Mouse (Mus musculus) heart, embryonic 13.5 days (tissue): ENCODE results near the gene Ccdc12. TPM values are rescaled to one million over a fixed set of nuclear protein-coding genes. Genes with fewer than 3 reads are reported as not detected.

ENCODE experiments used
- ATAC-seq: fragments of 200-750 bp; cut with Nextera tagmentation; 2 replicates; pipeline ENCODE4 v1.8.0; 2017; ENCODE audit warnings: moderate TSS enrichment; ENCODE audit not compliant: insufficient number of reproducible peaks, low FRiP score, low TSS enrichment; ENCODE audit errors: extremely low read depth
- H3K27ac ChIP-seq: fragments of 300-500 bp; sonication (generic); replicated peaks from 2 replicates; pipeline ENCODE4 v1.5.1; 2015; ENCODE audit warnings: moderate library complexity, mild to moderate bottlenecking, inconsistent platforms
- H3K27me3 ChIP-seq: fragments of 300-500 bp; sonication (generic); replicated peaks from 2 replicates; pipeline ENCODE4 v1.6.1; 2015; ENCODE audit warnings: mild to moderate bottlenecking, inconsistent platforms
- H3K36me3 ChIP-seq: fragments of 300-500 bp; sonication (generic); 2 replicates; pipeline ENCODE4 v1.6.1; 2015; ENCODE audit warnings: mild to moderate bottlenecking, inconsistent platforms
- H3K4me1 ChIP-seq: fragments of 300-500 bp; sonication (generic); 2 replicates; pipeline ENCODE4 v1.6.1; 2015; ENCODE audit warnings: inconsistent platforms
- H3K4me2 ChIP-seq: fragments of 300-500 bp; sonication (generic); 2 replicates; pipeline ENCODE4 v1.6.1; 2015; ENCODE audit warnings: inconsistent platforms, mild to moderate bottlenecking, moderate library complexity
- H3K4me3 ChIP-seq: fragments of 300-500 bp; sonication (generic); 2 replicates; pipeline ENCODE4 v1.5.1; 2015; ENCODE audit warnings: moderate library complexity, mild to moderate bottlenecking, inconsistent platforms
- H3K9ac ChIP-seq: fragments of 300-500 bp; sonication (generic); 2 replicates; pipeline ENCODE4 v1.6.1; 2015; ENCODE audit warnings: inconsistent platforms, mild to moderate bottlenecking, moderate library complexity
- H3K9me3 ChIP-seq: fragments of 300-500 bp; sonication (generic); 2 replicates; pipeline ENCODE4 v1.6.1; 2016; ENCODE audit warnings: inconsistent platforms
- WGBS: fragments of 180-500 bp; shearing (Covaris S2); methylation state at CpG from one replicate; pipeline ENCODE4 v1.1.7; 2015; ENCODE audit warnings: mixed read lengths; 5-methylcytosine and 5-hydroxymethylcytosine counted together
- polyA plus RNA-seq: library from polyadenylated mRNA; unstranded; fragments of >200 nt; fragmentation: Nextera tagmentation; extraction: Ambion mirVana; gene quantifications from 2 replicates; pipeline ENCODE4 v1.2.1, GENCODE M21; 2015

Ccdc12 gene
- polyA plus RNA-seq, 1 experiment from 2014 or later: 119 TPM

DNA sequence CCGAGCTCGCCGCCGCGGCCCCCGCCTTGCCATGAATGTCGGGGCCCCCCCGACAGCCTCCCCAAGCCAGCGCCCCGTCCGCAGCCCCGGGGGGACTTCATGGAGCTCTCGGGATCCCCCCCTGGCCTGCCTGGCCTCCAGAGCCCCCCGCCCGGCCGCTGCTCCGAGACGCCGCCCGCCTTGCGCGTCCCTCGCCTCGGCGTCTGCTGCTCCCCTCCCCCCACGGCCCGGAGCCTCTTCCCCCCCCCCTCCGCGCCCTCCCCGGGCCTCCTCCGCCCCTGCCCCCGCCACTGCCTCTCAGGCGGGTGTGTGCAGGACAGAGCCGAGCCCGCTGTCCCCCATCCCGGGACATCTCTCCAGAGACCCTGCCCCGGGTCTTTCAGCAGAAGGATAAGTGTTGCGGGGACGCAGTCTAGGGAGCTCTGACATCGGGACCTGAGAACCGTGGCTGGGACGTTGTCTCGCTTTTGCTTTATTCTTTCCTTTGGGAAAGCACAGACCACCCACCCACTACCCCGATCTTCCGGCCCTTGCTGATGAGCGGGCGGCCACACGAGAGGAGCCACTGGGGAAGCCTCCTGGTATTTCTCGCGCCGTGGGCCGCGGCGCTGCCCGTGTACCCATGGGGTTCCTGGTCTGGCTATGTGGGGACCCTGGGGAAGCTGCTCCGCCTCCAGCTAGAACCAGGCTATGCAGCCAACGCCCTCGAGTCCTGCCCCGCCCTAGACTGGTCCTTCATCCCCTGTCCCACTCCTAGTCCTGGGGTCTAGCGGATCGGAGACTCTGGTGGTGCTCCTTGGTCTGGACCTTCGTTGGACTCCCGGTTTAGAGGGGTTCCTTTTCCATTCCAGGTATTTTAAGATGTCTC is 87.4 kb downstream of the Ccdc12 start:
- peak overlapping the region; percentile 90 for H3K27ac ChIP-seq
- H3K4me1 ChIP-seq: peaks cover 58% of the 10 kb centered on the region
- H3K27me3 ChIP-seq: peaks cover 39% of the 10 kb centered on the region
- peak overlapping the region; percentile 86 for H3K4me2 ChIP-seq
- H3K9ac ChIP-seq: peak overlapping the region; percentile 93
- no peaks in the 10 kb centered on the region for H3K9me3 ChIP-seq
- H3K4me3 ChIP-seq: peak overlapping the region; percentile 81
- H3K36me3 ChIP-seq: peaks cover 16% of the 10 kb centered on the region
- peak; percentile 33; the same call in 1 of the 2 replicates for ATAC-seq
- 3% methylated on average over 49 of the region's 63 CpGs for WGBS

DNA sequence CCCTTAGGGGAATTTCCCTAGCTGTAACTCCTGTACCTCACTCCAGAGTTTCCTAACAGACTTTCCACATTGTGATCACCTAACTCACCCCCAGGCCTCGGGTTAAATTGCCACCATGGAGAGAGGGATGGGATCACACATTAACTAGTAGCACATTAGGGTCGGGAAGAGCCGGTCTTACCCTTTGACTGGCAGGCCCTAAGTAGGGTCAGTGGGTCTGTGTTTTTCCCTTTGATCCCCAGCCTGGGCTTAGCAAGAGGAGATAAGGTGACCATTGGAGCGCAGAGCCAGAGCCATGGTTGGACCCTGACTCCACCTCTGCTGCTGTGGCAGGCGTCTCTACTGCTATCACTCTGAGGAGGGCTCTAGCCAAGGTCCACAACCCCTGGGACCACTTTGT is 89.4 kb downstream of the Ccdc12 start:
- Histone ChIP-seq H3K9me3 (no peaks in the 10 kb centered on the region), H3K36me3 (peaks cover 2% of the 10 kb centered on the region; the same call in 1 of the 2 replicates), H3K4me3 (no peak overlapping the region), H3K27me3 (peaks cover 34% of the 10 kb centered on the region), H3K27ac (no peak overlapping the region), H3K4me1 (peaks cover 69% of the 10 kb centered on the region), H3K9ac (no peak overlapping the region), H3K4me2 (no peak overlapping the region)
- 32% methylated on average over 5 of the region's 5 CpGs for WGBS
- ATAC-seq: no peak

DNA sequence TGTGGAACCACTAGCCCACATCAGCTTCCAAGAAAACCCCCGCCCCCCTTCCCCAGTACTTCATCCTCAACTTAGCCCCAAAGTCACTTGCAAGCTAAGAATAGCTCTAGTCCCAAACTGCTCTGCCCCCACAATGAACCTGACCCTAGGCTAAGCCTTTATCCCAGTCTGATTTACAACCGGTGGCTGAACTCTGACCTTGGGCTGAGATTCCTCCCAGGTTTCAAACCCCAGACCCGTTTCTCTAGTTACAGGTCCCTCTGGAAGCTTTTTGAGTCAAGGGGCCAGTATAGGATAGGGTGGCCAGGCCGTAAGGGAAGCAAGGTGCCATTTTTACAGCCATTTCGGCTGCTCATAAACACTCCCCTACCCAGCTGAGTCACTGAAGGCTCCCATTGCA is 89.9 kb downstream of the Ccdc12 start:
- Histone ChIP-seq H3K27ac (no peak overlapping the region), H3K36me3 (no peaks in the 10 kb centered on the region), H3K9me3 (no peaks in the 10 kb centered on the region), H3K4me2 (no peak overlapping the region), H3K9ac (0 out of 2 replicates have a peak overlapping the region, but pooled peaks have one; percentile 5), H3K4me1 (peaks cover 69% of the 10 kb centered on the region), H3K27me3 (peaks cover 29% of the 10 kb centered on the region), H3K4me3 (no peak overlapping the region)
- no peak for ATAC-seq
- 59% methylated on average over 5 of the region's 5 CpGs for WGBS

DNA sequence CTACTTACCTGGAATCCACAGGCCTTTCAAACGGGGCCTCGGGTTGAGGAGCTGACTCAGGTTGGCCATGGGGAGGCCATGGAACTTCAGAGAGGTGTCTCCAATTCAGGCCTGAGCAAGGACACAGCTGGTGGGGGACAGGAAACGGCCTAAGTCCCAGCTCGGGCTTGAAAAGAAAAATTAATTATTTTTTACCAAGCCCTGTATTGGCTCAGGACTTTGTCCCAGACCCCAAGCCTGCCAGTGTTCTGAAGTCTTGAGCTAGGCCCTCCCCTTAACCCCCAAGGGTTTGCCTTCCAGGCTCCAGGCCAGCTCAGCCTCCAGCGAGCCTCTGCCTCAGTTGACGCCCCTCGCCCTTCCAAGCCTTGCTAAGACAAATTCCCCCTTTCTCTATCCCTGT is 90.7 kb downstream of the Ccdc12 start, which contains the start of gene Pth1r:
Pth1r (minus strand) TSS at position 185 of the 400 bp plus-strand sequence.
- Histone ChIP-seq H3K9me3 (no peaks in the 10 kb centered on the region), H3K27me3 (peaks cover 25% of the 10 kb centered on the region), H3K36me3 (no peaks in the 10 kb centered on the region), H3K4me3 (no peak within 1 kb of the TSS), H3K27ac (no peak within 1 kb of the TSS), H3K4me1 (peaks cover 69% of the 10 kb centered on the region), H3K9ac (0 out of 2 replicates have a peak within 1 kb of the TSS, but pooled peaks have one; percentile 5), H3K4me2 (no peak within 1 kb of the TSS)
- WGBS: 66% methylated on average over 7 of the region's 7 CpGs
- ATAC-seq: no peak

DNA sequence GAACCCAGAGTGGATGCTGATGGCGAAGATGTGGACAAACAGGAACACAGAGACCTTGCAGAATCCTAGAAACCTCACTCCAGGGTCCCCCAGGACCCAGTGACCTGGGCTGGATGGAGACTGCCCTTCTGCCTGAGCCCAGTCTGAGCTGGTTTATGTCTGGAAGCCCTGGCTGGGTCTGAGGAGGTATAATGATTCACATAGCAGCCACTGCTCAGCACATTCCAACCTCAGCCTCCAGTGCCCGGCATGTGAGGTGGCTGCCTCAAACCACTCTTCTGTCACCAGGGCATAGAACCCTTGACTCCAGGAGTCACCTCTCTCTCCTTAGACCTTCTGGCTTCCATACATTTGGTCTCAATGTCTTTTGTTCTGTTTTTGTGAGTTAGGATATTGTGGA is 92.1 kb downstream of the Ccdc12 start:
- ATAC-seq: no peak

DNA sequence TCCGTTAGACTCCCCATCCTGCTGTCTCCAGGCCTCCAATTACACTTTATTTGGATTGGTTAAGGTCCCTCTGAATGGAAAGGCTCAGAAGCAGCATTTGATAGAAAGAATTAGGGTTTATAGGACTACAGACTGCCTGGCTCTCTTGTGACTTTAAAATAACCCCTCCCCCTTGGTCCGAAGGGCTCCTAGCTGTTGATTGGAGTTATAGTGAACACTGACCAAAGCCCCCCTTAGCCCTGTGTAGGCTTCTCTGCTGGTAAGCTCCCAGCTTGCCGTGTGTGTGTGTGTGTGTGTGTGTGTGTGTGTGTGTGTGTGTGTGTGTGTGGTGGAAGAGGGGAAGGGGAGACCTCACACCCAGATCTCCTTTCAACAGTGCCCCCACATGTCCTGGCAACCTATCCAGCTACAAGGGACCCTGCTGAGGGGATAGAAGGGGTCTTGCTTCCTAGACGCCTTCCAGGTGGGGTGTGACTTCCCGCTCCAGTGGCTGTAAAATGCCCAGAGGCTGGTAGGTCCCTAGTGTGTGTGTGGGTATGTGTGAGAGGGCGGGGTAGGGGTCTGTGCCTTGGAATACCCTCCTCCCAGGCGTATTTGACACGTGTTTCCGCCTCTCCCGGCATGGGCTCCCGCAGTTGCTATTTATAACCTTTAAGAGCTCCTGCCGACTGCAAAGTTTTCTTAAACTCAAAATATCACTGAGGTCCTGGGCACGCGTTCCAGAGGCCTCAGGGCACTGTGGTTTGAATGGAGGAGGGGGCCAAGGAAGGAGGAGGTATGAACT is 94.3 kb downstream of the Ccdc12 start:
- H3K27me3 ChIP-seq: peaks cover 8% of the 10 kb centered on the region; the same call in 1 of the 2 replicates
- WGBS: 9% methylated on average over 14 of the region's 14 CpGs
- H3K9ac ChIP-seq: peak overlapping the region; percentile 67
- peak overlapping the region; percentile 49 for H3K4me2 ChIP-seq
- peak overlapping the region; percentile 86 for H3K27ac ChIP-seq
- no peaks in the 10 kb centered on the region for H3K36me3 ChIP-seq
- H3K9me3 ChIP-seq: no peaks in the 10 kb centered on the region
- H3K4me3 ChIP-seq: 0 out of 2 replicates have a peak overlapping the region, but pooled peaks have one; percentile 4
- H3K4me1 ChIP-seq: peaks cover 79% of the 10 kb centered on the region
- peak; percentile 55; the same call in 1 of the 2 replicates for ATAC-seq

More for the DNA sequence above, 92.1 kb downstream of the Ccdc12 start:
- Histone ChIP-seq H3K36me3 (no peaks in the 10 kb centered on the region), H3K4me3 (no peak overlapping the region), H3K9me3 (no peaks in the 10 kb centered on the region), H3K4me1 (peaks cover 83% of the 10 kb centered on the region), H3K9ac (no peak overlapping the region), H3K4me2 (no peak overlapping the region), H3K27me3 (peaks cover 25% of the 10 kb centered on the region), H3K27ac (no peak overlapping the region)
- 52% methylated on average over 2 of the region's 2 CpGs for WGBS

DNA sequence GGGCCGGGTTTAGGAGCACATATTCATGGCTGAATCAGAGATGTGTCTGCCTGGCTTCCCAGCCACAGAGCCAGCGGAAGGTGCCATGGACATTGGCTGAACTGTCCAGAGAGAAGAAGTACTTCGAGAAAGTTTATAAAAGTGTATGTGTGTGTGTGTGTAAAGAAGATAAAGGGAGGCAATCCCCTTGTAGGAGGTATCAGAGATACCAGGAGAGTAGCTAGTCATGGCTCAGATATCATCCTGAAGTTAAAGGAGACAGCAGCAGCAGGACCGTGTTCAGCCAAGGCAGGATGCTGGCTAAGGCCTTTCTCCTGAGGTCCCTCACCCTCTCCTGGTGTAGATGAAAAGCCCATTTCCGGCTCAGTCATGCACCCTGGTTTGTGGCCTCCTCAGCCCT is 95.1 kb downstream of the Ccdc12 start:
- no peak overlapping the region for H3K4me3 ChIP-seq
- no peak for ATAC-seq
- no peaks in the 10 kb centered on the region for H3K36me3 ChIP-seq
- peaks cover 71% of the 10 kb centered on the region for H3K4me1 ChIP-seq
- H3K4me2 ChIP-seq: peak overlapping the region; percentile 49
- no peaks in the 10 kb centered on the region for H3K27me3 ChIP-seq
- 49% methylated on average over 5 of the region's 5 CpGs for WGBS
- peak overlapping the region; percentile 67 for H3K9ac ChIP-seq
- H3K9me3 ChIP-seq: no peaks in the 10 kb centered on the region
- H3K27ac ChIP-seq: peak overlapping the region; percentile 86

DNA sequence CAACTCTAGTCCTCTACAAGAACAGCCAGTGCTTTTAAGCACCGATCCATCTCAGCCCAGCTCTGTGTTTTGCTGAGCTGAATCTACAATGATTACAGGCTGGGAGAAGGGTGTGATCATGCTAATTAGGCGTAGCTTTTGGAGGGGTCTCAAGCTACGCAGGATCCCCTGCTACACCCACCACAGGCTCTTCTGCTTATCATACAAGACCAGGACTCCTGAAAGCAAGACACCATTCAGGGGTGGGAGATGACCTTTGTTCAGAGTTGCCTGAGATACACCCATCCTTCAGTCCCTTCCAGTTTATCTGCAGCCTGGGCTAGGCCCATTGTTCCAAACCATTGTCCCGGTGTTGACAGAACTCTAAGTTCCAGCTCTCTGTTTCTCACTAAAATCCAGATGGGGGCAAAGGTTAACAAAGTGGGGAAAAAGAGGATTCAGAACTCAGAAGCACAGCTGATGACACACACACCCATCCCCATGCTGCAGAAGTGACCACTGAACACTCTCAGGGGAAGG is 96.7 kb downstream of the Ccdc12 start:
- no peaks in the 10 kb centered on the region for H3K9me3 ChIP-seq
- no peak overlapping the region for H3K9ac ChIP-seq
- H3K4me3 ChIP-seq: no peak overlapping the region
- H3K4me1 ChIP-seq: peaks cover 63% of the 10 kb centered on the region
- ATAC-seq: no peak
- H3K27me3 ChIP-seq: no peaks in the 10 kb centered on the region
- H3K27ac ChIP-seq: no peak overlapping the region
- no peak overlapping the region for H3K4me2 ChIP-seq
- H3K36me3 ChIP-seq: no peaks in the 10 kb centered on the region
- 61% methylated on average over 4 of the region's 4 CpGs for WGBS

DNA sequence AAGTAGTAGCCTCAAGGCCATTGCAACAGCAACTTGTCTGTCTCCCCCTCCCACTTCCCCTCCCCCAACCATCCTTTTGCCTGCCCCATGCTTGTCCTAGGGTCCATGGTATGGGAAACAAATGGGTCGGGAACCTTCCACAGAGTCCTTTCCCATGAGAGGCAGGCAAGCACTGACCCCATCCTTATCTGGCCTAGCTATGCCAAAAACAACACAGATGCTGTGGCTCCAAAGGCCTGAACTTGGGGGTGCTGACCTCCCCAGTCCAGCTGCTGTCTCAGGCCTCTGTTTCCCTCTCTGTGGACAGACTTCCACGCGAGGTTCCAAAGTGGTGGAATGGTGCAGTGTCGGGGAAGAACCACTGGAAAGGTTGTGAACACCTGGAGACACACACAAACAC is 97.5 kb downstream of the Ccdc12 start:
- H3K27ac ChIP-seq: no peak overlapping the region
- H3K4me1 ChIP-seq: peaks cover 62% of the 10 kb centered on the region
- no peak overlapping the region for H3K4me3 ChIP-seq
- H3K4me2 ChIP-seq: no peak overlapping the region
- no peaks in the 10 kb centered on the region for H3K27me3 ChIP-seq
- no peak overlapping the region for H3K9ac ChIP-seq
- no peak for ATAC-seq
- H3K9me3 ChIP-seq: no peaks in the 10 kb centered on the region
- H3K36me3 ChIP-seq: no peaks in the 10 kb centered on the region
- 61% methylated on average over 4 of the region's 4 CpGs for WGBS

DNA sequence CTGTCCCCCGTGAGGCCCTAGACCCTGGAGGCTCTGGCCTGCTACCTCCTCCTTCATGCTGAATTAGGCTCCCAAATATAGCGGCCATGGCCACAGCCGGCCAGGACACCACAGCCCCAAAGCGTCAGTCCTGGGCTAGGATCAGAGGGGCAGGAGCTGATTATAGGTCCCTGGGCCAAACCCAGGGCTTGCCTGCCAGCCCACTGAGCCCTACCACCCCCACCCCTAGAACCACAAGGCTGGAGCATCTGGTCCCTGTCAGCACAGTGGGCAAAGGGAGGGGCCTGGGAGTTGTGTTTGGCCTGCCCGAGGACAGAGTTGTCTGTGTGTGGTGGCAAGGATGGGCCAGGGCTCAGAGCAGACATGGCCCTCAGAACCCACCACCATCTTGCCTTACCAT is 101.5 kb downstream of the Ccdc12 start:
- Histone ChIP-seq H3K4me2 (no peak overlapping the region), H3K27ac (no peak overlapping the region), H3K4me3 (no peak overlapping the region), H3K36me3 (no peaks in the 10 kb centered on the region), H3K9ac (peak overlapping the region; percentile 47), H3K4me1 (peaks cover 38% of the 10 kb centered on the region), H3K27me3 (no peaks in the 10 kb centered on the region), H3K9me3 (no peaks in the 10 kb centered on the region)
- WGBS: 66% methylated on average over 5 of the region's 5 CpGs
- no peak for ATAC-seq

DNA sequence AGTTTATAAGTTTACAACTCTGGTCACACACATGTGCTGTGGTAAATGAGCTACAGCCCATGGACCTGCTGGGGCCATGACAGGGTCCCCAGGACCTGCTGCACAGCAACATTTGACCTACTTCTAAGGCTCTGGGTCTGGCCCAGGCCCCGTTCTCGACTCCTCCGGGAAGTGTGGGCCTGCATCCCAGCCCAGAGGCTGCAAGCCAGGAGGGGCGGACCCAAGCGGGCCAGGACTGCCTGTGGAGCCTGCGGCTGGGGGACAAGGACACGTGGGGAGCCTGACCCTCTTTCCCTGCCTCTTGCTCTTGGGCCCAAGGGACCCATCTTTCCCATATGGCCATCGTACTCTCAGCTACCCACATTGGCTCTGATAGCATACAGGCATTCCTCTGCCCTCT is 102.3 kb downstream of the Ccdc12 start:
- H3K4me3 ChIP-seq: no peak overlapping the region
- H3K4me1 ChIP-seq: peaks cover 34% of the 10 kb centered on the region
- H3K36me3 ChIP-seq: no peaks in the 10 kb centered on the region
- H3K27ac ChIP-seq: no peak overlapping the region
- no peaks in the 10 kb centered on the region for H3K27me3 ChIP-seq
- WGBS: 56% methylated on average over 8 of the region's 8 CpGs
- ATAC-seq: no peak
- no peak overlapping the region for H3K4me2 ChIP-seq
- no peak overlapping the region for H3K9ac ChIP-seq
- no peaks in the 10 kb centered on the region for H3K9me3 ChIP-seq
